Mouse (Mus musculus) spleen, postnatal 36 days (tissue): ENCODE results near the gene Hist1h2ae.
"Not testable (repeated sequence)": the region's sequence is repeated elsewhere in the genome, so short reads cannot be mapped to it uniquely, and the experiment has no call there.

Source experiments
- DNase-seq, 2 experiments: peaks; one replicate each; pipeline ENCODE4 v3.0.0; 2022; ENCODE audit warnings: low spot score in 2 of 2, mixed read lengths in 1 of 2

Hist1h2ae gene

DNA sequence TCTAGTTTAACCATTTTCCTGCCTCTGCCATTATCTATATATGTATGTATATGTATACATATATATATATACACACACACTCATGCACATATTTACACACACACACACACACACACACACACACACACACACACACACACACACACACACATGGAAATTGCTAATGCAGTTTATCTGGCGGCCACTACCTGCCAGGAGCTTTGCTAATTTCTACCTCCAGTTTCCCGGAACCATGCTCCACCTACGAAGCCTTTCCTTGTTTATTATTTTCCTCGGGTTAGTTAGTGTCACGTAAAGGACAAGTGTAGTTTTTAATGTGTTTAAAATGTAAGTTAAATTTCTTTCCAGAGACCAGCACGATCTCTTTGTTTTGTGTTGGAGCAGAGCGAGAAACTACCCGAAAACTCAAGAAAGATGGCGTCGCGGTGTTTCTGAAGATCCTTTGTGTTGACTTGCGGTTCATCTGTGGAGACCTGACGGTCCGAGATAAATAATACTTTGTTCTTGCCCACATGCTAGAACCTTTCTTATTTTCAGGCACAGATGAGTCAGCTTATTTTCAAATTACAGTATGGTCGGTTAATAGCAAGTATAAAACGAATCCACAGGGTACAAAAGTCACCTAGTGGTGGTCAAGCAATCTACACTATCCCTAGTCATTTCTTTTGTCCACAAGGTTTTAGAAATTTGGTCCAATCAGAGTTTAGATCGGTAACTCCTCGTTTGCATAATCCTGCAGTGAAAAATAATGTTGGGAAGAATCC, 8.1 kb downstream of the Hist1h2ae start:
- peak; percentile 27 to 54 for DNase-seq

- peak; percentile 94 to 96 for DNase-seq
Measured at GRCm38 (mm10) chr13:23561883-23562659, 8.9 kb downstream of the Hist1h2ae start, which contains the start of gene Hist1h3e. TSS of gene Hist1h3e (minus strand) at chr13:23562369.

- DNase-seq, result not testable (repeated sequence)
Measured at GRCm38 (mm10) chr13:23561531-23561882, 9.5 kb downstream of the Hist1h2ae start.

GRCm38 (mm10) chr13:23560699-23561098, 10.3 kb downstream of the Hist1h2ae start:
- DNase-seq, result not testable (repeated sequence)

DNA sequence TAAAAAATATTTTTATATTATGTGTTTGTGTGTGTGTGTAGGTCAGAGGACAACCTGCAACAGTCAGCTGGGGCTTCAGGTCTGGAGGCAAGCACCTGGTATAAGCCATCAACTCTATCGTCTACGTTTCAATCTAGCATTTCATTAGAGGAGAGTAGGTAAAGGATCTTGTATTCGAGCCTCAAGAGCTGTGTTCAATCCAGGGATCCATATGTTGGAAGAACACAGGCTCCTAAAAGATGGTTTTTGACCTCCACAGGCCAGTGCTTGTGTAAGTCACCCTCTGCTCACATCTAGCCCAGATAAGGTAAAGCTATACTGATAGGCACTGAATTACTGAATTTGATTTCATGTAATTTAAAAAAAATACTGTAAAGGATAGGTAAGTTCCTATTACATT, 14.1 kb downstream of the Hist1h2ae start:
- DNase-seq, result no peak

- peak; percentile 76 to 82 for DNase-seq
Measured at GRCm38 (mm10) chr13:23555839-23556416, 15.1 kb downstream of the Hist1h2ae start.

- peak; percentile 87 to 91 for DNase-seq
Measured at GRCm38 (mm10) chr13:23554925-23555838, 15.8 kb downstream of the Hist1h2ae start.

DNA sequence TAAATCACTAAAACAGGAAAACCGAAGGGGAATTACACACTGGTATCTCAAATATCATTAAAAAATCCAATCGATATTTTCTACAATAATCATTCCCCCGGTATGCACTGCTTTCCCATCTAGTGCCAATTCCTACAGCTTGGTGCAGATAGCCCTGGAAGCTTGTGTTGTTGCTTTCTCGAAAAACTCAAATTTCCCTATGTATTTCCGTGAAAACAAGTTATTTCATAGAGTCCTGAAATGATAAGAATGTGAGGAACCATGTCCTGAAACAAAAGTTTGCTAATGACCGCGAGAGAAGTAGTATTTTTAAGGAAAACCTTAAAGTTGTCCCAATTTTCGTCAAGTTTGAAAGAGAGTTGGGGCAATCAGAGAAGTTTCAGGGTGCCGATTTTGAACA, 16.6 kb downstream of the Hist1h2ae start:
- no peak for DNase-seq

GRCm38 (mm10) chr13:23552962-23553361, 18.1 kb downstream of the Hist1h2ae start, which contains the start of gene Hist1h1d:
TSS of gene Hist1h1d (plus strand) at chr13:23553262.
- no peak for DNase-seq

DNA sequence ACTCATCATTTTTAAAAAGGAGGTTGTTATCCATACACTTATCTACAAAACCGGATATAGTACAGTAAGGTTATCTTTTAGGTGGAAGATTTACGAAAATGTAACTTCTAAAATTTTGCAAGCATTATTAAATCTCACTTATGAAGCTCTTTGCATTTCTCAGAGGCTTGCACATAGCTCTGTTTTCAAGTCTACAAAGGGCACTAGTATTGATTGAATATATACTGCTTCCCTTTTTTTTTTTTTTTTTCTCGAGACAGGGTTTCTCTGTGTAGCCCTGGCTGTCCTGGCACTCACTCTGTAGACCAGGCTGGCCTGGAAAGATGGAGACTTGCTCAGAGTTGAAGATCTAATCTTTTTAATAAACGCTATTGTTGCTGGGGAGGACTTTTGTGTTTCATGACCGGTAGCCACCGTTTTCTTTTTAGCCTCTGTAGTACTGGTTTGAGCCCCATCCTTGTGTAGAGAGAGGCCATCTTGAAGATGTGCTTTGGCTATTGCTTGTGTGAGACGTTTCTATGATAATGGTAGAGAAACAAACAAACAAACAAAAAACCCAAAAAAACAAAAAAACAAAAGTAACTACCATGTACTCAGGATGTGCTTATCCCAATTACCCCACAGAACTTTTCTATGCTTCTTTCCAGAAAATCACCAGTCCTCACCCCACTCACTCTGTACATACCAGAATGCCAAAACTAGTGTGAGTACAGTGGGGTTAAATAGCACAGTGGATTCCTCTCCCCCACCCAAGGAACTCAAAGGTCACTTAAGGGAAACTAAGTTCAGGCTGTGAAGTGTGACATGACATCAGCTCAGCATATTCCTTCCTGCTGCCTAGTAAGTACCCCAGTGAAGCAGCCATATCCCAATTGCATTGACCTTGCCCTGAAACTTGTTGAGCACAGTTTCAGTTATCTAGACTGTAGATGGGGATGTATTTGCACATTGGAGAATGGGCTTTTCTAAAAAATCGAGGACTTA, 18.8 kb downstream of the Hist1h2ae start:
- DNase-seq, result no peak

DNA sequence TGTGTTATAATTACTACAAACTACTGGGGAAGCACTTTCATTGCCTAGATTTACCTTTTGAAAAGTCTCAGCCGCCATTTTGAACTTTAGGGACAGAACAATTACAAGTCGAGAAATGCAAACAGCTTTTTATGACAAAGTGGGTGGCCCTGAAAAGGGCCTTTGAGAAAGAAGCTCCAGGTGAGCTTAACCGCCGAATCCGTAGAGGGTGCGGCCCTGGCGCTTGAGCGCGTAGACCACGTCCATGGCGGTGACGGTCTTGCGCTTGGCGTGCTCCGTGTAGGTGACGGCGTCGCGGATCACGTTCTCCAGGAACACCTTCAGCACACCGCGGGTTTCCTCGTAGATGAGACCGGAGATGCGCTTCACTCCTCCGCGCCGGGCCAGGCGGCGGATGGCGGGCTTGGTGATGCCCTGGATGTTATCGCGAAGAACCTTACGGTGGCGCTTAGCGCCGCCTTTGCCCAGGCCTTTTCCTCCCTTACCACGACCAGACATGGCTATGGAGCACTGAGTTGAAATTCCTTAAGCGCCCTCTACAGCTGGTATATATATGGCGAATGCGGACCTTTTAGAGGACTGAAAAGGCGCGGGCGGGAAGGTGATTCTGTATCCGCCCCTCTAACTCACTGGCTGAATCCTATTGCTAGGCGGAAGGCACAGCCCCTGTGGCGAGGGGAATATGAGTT, 19.7 kb downstream of the Hist1h2ae start, which contains the start of gene Hist1h4f:
Hist1h4f (minus strand) TSS at position 503 of the 689 bp plus-strand sequence.
- DNase-seq, result peak; percentile 81 to 89

GRCm38 (mm10) chr13:23550761-23551145, 20.3 kb downstream of the Hist1h2ae start:
- no peak for DNase-seq

DNA sequence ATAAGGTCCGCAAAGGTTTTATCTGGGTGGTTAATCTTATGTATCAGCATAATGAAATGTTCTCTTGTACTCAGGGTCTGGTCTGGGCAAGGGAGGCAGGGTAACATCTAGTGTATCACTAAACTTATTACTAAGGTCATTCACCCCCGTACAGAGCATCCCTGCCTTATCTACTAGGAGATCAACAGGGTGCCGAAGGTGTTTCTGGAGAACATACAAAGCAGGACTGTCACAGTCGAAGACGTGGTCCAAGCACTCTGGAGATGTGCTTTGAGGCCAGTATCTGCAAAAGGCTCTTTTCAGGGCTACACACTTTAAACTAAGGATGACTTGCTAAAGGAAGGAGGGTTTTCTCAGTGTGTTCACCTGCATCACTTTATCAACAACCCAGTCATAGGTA, 24.3 kb downstream of the Hist1h2ae start:
- no peak for DNase-seq

DNA sequence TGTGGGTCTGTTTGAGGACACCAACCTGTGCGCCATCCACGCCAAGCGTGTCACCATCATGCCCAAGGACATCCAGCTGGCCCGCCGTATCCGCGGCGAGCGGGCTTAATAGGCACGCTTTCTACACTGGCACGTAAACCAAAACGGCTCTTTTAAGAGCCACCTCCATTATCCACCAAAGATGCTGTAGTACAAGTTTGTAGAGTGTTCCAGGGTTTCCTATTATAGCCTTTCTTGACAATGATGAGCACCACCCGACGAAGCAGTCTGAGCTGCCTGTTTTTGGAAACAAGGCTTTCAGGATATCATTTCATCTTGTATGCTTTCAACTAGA, 26.3 kb downstream of the Hist1h2ae start:
- DNase-seq, result not testable (repeated sequence)

DNA sequence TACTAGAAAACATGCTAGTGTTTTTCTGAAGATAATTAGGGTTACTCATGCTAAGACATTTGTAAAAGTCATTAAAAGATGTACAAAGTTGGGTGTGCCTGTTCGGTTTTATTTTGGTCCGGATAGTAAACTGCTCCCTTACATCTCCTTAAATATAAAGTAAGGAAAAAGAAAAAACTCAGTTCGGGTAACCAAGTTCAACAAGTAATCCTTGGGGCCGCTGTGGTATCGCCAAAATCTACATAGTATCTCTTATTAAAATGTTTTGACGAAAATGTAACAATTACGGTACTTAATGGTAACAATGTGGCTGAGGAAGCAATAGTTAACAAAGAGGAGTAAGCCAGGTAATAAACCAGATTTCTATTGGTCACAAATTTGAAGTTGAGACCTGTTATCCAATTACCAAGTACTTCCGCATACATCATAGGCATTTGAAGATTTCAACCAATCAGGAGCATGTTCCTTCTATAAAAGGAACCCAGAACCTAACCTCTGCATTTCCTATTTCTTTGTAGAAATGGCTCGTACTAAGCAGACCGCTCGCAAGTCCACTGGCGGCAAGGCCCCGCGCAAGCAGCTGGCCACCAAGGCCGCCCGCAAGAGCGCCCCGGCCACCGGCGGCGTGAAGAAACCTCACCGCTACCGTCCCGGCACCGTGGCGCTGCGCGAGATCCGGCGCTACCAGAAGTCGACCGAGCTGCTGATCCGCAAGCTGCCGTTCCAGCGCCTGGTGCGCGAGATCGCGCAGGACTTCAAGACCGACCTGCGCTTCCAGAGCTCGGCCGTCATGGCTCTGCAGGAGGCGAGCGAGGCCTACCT, 26.8 kb downstream of the Hist1h2ae start, which contains the start of gene Hist1h3f:
Hist1h3f (plus strand) TSS at position 88 of the 822 bp plus-strand sequence.
- peak; percentile 80 to 88 for DNase-seq

DNA sequence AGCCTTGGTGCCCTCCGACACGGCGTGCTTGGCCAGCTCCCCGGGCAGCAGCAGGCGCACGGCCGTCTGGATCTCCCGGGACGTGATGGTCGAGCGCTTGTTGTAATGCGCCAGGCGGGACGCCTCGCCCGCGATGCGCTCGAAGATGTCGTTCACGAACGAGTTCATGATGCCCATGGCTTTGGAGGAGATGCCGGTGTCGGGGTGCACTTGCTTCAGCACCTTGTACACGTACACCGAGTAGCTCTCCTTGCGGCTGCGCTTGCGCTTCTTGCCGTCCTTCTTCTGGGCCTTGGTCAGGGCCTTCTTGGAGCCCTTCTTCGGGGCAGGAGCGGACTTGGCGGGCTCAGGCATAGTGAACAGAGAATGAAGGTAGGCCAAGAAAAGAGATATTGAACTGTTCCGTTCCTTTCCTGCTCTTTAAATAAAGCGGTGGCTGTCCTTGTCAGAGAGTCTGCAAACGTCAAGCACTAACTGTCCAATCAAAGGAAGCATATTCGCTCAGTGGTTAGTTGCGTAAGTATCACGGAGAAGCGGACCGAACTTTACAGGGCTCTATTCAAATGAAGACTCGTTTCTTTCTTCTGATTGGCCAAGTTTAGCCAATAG, 27.9 kb downstream of the Hist1h2ae start, which contains the start of gene Hist1h2bh:
Hist1h2bh (minus strand) TSS at position 394 of the 609 bp plus-strand sequence.
- peak; percentile 87 to 92 for DNase-seq

DNA sequence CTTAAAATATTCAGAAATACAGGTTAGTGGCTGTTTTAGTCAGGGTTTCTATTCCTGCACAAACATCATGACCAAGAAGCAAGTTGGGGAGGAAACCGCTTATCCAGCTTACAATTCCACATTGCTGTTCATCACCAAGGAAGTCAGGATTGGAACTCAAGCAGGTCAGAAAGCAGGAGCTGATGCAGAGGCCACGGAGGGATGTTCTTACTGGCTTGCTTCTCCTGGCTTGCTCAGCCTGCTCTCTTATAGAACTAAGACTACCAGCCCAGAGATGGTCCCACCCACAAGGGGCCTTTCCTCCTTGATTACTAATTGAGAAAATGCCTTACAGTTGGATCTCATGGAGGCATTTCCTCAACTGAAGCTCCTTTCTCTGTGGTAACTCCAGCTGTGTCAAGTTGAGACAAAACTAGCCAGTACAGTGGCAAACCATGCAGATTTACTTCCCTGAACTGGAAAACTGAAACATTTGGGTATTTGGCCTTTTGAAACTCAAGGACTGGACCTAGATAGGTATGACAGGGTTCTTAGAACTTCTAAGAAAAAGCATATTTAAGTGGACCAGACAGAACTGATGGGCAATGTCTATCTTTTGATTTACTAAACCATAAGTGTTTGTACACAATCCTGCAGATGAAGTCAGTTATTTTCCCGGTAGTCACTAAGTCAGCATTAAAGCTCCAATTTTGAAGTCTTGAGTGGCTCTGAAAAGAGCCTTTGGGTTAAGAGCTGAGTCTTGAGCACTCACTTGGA, 28.6 kb downstream of the Hist1h2ae start:
- not testable (repeated sequence) for DNase-seq
